Mouse (Mus musculus) cortical plate, adult 2 months (tissue): ENCODE measurements around the gene Tenm4.

Experiments used
- CTCF ChIP-seq: fragments of 200-500 bp; IDR thresholded peaks from 2 replicates; pipeline ENCODE4 v1.5.1; 2011; ENCODE audit warnings: mild to moderate bottlenecking, control low read depth, low read length; ENCODE audit not compliant: insufficient read depth; ENCODE audit errors: extremely low read depth
- POLR2A ChIP-seq: fragments of 200-500 bp; IDR thresholded peaks from 2 replicates; pipeline ENCODE4 v1.6.1; 2011; ENCODE audit warnings: mild to moderate bottlenecking, low read length, control low read depth; ENCODE audit not compliant: insufficient read depth; ENCODE audit errors: extremely low read depth

DNA sequence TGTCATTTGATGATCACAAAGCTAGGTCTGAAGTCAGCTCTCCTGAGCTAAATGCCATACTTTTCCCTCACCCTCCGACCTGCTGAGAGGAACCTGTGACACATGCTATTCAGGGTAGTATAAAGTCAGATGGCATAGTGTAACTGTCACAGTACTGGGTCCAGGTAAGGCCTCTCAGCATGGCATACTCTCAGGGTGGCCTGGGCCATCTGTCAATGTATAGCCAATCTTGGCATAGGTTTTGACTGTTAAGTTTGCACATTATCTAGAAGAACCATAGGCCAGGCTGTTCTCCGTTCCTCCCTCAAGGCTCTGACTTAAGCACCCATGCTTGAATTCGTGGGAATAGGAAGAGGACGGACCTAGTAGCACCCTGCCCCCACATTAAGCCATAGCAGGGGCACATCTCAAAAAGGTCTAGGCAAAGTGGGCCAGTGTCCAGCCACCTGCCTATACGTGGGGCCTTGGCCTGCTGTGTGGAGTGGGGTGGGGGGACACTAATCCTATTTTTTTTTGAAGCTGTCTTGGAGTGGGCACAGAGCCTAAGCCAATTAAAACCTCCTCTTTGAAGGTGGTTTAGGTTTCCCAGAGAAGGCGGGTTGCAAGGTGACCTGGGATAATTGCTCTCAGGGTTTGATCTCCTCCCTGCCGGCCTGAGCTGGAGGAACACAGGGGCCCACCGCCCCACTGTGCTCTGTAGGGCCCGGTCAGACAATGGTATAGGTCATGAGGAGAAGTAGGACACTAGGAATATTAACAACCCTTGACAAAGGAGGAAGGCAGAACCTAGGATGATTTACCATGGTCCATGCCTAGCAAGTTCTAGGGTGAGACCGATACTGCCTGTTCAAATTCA, 359.8 kb downstream of the Tenm4 start:
- TF ChIP-seq CTCF = no peak
- TF ChIP-seq POLR2A = no peak
